Mouse (Mus musculus) embryo, embryonic 11 days (tissue): Measurements from ENCODE around the gene Rwdd2b.

Experiments
- DNase-seq: peaks from one replicate; pipeline ENCODE4 v3.0.0-alpha.2; 2015

Gene Rwdd2b

GRCm38 (mm10) chr16:87440184-87440686 lies at the start of gene Rwdd2b:
Rwdd2b (minus strand) TSS chr16:87440573.
- DNase-seq = peak; percentile 96

DNA sequence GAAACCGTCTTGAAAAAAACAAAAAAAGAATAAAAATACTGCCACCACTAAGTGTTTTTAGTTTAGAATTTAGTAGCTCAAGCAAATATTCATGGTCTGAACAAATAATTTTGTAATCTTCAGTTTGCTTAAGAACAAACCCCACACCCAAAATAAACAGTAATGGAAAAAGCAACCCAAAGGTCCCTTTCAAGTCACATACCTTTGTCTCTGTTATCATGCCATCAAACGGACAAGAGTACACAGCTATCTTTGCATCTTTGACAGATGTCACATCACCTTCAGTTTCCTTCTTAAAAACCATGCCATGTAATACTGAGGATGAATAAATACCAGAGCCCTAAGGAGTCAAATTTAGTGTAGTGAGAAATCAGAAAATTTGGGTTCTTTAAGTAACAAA lies 48.2 kb upstream of the Rwdd2b start:
- DNase-seq = no peak

- DNase-seq = no peak
These were observed 46.4 kb upstream of the Rwdd2b start for GRCm38 (mm10) chr16:87486739-87487138.

DNA sequence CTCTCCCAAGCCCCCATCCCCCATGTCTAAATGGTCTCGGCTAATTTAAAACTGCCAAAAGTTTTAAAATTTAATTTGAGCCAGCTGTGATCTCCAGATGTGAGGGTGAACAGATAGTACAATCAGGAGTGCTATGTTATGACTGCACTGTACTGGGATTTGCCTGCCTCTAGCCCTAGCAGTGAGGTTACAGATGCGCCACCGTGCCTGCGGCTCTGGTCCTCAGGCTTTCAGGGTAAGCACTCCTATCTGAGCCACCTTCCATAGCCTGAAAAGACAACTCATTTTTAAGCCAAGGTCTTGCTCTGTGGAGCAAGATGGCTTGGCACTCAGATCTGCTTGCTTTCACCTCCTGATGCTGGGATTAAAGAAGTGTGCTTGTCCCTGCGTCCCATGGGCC lies 44.0 kb upstream of the Rwdd2b start:
- DNase-seq = no peak

GRCm38 (mm10) chr16:87470579-87470978 lies 30.2 kb upstream of the Rwdd2b start:
- DNase-seq = no peak

GRCm38 (mm10) chr16:87458752-87459151 lies 18.4 kb upstream of the Rwdd2b start:
- no peak for DNase-seq

DNA sequence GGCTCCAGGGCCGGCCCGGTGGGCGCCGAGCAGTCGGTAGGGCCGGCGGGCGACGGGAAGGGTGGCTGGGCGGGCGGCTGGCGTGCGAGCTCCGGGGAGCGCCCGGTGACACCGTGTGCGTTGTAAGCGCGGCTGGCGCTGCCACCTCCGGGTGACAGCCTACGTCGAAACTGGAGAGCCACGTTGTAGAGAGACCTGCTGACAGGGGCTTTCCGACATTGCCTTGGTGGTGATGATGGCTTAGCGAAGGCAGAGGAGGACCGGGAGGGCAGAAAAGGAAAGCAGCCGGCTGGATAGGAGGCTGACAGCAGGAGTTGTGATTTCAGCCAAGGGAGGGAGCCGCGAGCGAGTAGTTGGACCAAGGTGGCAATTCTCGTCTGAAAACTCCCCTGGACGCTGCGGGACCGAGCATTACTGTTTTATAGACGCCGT lies 14.8 kb upstream of the Rwdd2b start:
- DNase-seq = peak; percentile 32

GRCm38 (mm10) chr16:87454419-87455179 lies 14.2 kb upstream of the Rwdd2b start, which contains the start of gene Usp16:
Usp16 (plus strand) TSS chr16:87454703.
- DNase-seq = peak; percentile 95

DNA sequence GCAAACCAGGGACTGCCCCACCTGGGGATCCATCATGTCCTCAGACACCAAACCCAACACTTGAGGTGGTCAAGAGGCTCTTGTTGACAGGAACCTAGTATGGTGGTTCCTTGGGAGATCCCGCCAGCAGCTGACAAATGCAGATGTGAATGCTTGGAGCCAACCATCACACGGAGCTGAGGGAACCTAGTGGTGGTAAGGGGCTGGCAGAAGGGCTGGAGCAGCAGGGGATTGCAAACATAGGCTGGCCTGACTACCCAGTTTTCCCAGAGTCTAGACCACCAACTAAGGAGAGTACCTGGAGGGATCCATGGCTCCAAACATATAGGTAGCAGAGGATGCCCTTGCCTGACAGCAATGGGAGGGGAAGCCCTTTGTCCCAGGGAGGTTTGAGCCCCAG lies 12.9 kb upstream of the Rwdd2b start:
- DNase-seq = no peak

GRCm38 (mm10) chr16:87445528-87445927 lies 5.2 kb upstream of the Rwdd2b start:
- no peak for DNase-seq

GRCm38 (mm10) chr16:87445110-87445509 lies 4.7 kb upstream of the Rwdd2b start:
- DNase-seq = no peak

- DNase-seq = no peak
These were observed 3.7 kb upstream of the Rwdd2b start for GRCm38 (mm10) chr16:87444071-87444470.

DNA sequence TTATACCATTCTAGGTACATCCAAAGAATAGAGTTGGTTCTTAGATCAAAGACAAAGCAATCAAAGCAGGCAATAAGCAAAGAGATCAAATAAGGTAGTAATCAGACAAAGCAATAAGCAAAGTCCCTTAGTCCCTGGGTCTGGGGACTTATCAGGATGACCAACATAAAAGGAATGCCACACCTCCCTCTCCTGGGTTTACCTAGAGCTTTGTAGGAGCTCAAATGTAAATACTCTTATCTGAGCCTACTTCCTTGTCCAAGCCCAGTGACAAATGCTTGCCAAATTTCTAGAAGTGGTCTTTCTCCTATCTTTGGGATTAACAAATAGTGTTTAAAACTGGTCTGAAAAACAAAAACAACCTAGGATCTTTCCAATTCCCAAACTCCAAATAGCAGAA lies 2.9 kb upstream of the Rwdd2b start:
- no peak for DNase-seq

DNA sequence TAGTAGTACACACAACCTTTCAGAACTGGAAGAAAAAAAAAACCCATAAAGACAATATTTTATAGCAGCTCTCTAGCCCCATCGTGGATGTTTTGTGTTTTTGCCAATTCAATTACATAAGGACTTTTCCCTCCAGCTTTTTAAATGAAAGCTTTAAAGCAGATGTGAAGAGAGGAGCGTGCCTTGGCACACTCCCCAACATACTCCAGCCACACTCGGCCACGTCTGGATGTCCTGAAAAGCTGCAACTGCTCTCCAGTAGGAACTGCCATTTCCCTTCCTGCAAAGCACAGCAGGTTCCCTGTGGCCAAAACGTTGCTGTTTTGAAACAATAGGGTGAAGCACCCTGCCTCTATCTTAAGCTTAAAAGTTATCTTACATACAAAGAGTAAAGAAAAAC lies 1.9 kb upstream of the Rwdd2b start:
- no peak for DNase-seq

DNA sequence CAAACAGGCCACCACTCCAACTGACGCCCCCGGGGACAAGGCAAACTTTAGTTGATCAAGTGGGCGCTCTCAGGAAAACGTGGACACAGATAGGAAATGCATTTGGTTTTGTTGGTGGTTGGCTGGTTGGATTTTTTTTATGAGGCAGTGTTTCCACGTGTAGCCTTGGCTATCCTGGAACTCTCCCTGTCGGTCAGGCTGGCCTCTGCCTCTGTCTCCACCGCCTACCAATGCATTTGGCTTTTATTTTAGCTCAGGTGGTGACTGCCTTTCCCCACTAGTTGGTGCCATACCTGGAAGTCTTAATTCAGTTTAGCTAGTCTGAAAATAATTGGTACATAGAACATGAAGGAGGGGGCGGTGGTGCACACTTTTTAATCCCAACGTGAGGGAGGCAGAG lies 716 bp upstream of the Rwdd2b start:
- peak; percentile 17 for DNase-seq

- no peak for DNase-seq
These were observed 1.7 kb downstream of the Rwdd2b start for GRCm38 (mm10) chr16:87438697-87439096.

DNA sequence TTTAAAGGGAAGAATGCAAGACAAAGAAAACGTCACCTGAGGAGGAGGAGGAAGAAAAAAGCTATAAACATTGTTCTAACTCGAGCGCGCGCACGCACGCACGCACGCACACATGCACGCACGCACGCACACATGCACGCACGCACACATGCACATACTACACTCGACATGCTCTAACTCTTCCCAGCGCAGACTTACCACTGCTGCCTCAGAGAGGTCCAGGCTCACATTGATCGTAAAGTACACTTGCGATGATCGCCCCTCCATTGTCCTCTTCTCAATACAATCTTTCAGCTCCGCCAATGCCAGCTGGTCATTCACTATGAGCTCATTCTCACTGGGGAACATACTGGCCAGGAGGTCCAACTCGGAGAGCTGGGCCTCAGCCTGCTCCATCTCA lies 3.3 kb downstream of the Rwdd2b start:
- no peak for DNase-seq

DNA sequence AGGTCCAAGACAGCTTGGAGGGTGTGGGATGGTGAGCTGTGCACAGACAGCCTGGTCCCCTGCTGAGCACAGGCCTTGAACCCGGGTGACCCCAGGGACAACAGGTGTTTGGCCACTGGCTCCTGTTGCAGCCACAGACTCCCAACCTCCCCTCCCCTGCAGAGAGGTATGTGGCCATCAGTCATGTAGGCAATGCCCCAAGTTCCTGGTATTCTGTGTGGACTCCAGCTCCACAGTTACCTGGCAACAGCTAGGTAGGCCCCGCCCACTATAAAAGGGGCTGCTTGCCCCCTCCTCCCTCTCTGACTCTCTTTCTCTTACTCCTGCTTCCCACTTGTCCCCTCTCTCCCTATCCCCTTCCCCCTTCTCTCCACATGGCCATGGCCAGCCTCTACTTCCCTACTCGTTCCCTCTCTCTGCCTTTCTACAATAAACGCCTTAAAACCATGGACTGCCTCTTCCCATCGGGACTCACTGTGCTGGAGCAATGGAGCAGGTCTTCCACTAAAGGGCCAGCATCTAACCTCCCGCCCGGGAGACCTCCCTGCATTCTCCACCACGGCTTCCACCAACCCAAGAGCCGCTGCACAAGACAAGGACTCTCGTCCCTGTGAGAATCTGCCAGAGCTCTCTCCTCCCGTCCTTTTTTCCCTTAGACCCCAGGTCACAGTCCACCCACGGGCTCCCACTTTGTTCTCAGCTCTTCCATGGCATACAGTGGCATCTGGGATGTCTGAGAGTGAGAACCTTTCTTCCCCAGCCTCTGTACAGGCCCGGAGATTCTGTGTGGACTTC lies 4.8 kb downstream of the Rwdd2b start:
- no peak for DNase-seq

DNA sequence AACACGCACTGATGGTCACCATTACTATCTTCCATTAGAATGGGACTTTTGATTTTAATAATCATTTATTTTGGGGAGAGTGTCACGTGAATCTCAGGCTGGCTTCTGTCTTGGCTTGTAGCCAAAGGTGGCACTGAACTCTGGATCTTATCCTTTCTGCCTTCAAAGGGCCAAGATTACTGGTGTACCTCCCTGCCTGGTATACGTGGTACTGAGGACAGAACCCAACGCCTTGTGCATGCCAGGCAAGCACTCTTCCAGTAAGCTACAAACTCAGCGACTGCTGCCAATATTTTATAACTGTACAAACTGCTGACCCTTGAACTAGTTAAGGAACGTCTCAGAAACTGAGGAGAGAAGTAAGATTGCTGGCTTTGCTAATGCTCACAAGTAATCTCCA lies 5.4 kb downstream of the Rwdd2b start:
- no peak for DNase-seq

- no peak for DNase-seq
These were observed 6.1 kb downstream of the Rwdd2b start for GRCm38 (mm10) chr16:87434266-87434665.

GRCm38 (mm10) chr16:87432033-87432814 lies 8.1 kb downstream of the Rwdd2b start, which contains the start of gene Ltn1:
Ltn1 (minus strand) TSS chr16:87432612.
- DNase-seq = peak; percentile 98

DNA sequence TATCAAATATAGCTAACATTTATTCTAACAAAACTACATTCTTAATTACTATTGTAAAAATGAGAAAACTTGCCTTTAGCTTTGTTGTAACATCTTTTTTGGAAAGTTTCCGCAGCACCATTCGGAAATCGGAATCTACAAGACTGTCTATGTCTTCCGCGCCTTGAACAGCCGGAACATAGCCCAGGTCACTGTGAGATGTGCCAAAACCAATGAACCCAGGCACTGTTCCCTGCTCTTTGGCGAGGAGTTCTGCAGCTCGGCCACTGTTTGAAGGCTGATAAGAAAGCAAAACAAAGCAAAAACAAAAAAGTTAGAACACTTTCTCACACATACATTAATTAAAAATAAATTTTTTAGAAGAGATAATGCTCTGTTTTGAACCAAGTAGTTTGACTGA lies 12.9 kb downstream of the Rwdd2b start:
- DNase-seq = no peak

DNA sequence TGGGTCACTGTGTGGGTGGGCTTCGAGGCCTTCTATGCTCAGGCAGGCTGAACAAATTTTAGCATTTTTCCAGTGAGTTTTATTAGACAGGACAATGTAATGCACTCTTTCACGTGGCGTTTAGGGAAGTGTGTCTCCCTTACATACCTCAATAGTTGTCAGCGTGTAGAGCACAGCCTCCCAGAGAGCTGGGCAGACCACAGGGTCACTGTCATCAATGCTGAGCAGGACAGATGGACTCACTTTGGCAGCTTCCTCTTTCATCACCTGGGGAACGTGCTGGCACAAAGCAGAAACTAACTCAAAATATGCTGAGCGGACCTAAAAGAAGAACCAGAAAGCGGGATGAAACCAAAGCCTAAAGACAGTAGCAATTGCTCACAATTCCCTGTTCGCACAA lies 19.7 kb downstream of the Rwdd2b start:
- DNase-seq = no peak
